Mouse (Mus musculus) splenic B cell, adult 2 months (primary cell): ENCODE measurements at regions not wholly inside any gene's neighbourhood (a gene's known extent, or its start where the extent isn't known, plus 50 kb on each side); places are given as distances from the start of the nearest gene placed in this dataset.

Experiments
- DNase-seq: peaks from one replicate; pipeline ENCODE4 v3.0.0-alpha.2; 2011; ENCODE audit warnings: low read depth, low spot score
- H3K27me3 ChIP-seq: 2 replicates; pipeline ENCODE4 v1.6.1; 2012; ENCODE audit warnings: mild to moderate bottlenecking, low read length, moderate library complexity, mixed read lengths; ENCODE audit not compliant: control insufficient read depth, poor library complexity, insufficient read depth, severe bottlenecking
- H3K36me3 ChIP-seq: 2 replicates; pipeline ENCODE4 v1.6.1; 2012; ENCODE audit warnings: mild to moderate bottlenecking, low read length, moderate library complexity, mixed read lengths; ENCODE audit not compliant: control insufficient read depth, poor library complexity, insufficient read depth, severe bottlenecking

DNA sequence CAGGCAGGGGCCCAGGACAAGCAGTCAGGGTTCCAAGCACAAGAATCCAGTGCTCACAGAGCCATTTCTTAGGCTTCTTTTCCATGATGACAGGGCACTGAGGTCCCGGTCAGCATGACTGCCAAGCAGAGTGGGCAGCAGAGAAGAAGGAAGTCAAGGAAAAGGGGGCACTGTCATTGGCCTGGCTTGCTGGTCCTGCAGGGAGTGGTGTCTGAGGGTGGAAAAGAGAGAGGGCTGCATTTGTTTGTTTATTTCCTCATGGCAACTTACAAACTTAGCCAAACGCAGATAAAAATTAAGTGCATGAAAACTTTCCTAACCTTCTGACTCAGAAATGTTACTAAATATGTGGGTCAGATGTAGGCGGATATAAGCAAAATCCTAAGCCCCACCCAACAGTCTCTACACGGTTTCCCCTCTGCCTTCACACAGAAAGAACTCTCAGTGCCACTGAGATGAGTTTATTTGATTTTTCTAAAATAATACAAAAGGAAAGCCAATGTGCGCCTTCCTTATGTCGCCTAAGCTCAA, 244.5 kb downstream of the Mreg start:
- no peak for DNase-seq
- Histone ChIP-seq H3K36me3 (no peaks in the 10 kb centered on the region), H3K27me3 (no peaks in the 10 kb centered on the region)

DNA sequence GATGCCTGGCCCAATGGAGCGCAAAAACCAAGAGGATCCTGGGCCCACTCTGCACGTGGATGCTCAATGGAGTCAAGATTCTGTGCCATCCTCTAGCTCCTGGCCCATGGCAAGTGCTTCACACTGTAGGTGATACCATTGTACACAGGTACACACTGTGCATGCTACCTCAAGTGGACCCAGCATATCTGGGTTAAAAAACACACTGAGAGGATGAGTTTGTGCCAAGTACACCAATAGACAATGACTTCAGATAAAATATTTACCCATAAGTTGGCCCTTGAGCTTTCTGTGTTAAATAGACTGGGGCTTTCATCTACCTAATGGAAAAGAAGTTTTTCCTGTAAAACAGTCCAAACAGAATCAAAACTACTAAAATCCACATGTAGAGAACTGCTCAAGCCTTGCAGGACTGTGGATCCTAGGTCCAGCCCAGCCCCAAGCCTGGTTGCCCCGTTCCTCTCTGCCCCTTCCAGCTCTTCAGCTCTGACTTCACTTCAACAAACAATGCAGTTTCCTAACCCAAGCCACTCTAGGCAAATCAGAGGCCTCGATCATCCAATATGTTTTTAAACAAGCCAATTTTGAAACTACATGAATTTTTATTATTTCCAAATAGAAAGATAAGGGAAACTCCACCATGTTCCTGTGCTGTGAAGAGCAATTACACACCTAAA, 247.5 kb downstream of the Mreg start:
- no peaks in the 10 kb centered on the region for H3K36me3 ChIP-seq
- DNase-seq: no peak
- no peaks in the 10 kb centered on the region for H3K27me3 ChIP-seq

GRCm38 (mm10) chr1:71956940-71957339, 255.2 kb downstream of the Mreg start:
- Histone ChIP-seq H3K27me3 (no peaks in the 10 kb centered on the region), H3K36me3 (no peaks in the 10 kb centered on the region)
- peak; percentile 43 for DNase-seq

DNA sequence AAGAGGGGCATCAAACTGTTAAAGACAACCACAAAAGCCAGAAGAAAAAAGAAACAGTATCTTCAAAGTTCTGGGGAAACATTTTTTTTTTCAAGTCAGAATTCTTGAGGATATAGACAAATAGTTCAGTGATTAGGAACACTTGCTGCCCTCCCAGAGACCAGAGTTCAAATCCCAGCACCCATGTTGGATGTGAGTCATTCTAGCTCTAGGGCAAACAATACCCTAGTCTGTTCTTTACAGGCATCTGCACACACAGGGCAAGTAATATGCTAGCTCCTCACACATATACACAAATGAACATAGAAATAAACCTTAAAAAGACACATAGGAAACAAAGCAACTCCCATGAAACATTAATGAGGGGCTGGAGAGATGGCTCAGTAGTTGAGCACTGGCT, 256.8 kb downstream of the Mreg start:
- Histone ChIP-seq H3K36me3 (no peaks in the 10 kb centered on the region), H3K27me3 (no peaks in the 10 kb centered on the region)
- DNase-seq: no peak

GRCm38 (mm10) chr1:71953292-71953691, 258.8 kb downstream of the Mreg start:
- no peaks in the 10 kb centered on the region for H3K27me3 ChIP-seq
- DNase-seq: no peak

GRCm38 (mm10) chr1:71949549-71949948, 262.6 kb downstream of the Mreg start:
- Histone ChIP-seq H3K36me3 (no peaks in the 10 kb centered on the region), H3K27me3 (no peaks in the 10 kb centered on the region)
- DNase-seq: no peak

More at GRCm38 (mm10) chr1:71953292-71953691, 258.8 kb downstream of the Mreg start:
- no peaks in the 10 kb centered on the region for H3K36me3 ChIP-seq

DNA sequence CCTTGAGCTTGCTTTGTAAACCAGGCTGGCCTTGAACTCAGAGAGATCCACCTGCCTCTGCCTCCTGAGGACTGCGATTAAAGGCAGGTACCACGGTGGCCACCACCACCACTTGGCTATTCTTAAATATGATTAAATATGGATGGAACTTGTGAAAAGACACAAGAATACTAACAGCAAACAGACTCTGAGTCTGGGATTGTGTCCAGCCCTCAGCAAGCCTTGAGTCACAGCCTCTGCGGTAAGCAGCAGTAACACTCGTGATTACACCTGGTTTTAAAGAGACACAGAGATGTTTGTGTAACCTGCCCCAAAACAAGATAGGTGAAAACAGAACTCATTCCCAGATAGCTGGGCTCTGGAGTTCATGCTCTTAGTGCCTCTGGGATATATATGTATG, 263.4 kb downstream of the Mreg start:
- Histone ChIP-seq H3K27me3 (no peaks in the 10 kb centered on the region), H3K36me3 (no peaks in the 10 kb centered on the region)
- DNase-seq: no peak

GRCm38 (mm10) chr1:71947506-71947905, 264.6 kb downstream of the Mreg start:
- H3K27me3 ChIP-seq: no peaks in the 10 kb centered on the region
- no peaks in the 10 kb centered on the region for H3K36me3 ChIP-seq
- DNase-seq: no peak

DNA sequence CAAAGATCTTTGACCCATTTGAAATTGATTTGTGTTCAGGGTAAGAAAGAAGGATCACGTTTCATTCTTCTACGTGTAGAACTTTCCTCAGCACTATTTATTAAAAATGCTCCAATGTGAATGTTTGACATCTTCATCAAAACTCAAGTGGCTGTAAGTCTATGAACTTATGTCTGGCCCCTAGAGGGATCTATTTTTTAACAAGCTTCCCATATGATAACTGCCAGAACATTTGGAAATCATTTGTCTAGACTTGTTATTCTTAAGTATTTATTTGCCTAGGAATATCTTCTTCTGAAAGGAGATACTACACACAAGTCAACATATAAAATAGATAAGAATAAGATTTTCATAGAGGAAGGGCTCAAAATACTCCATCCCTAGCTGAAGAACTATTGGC, 265.2 kb downstream of the Mreg start:
- no peaks in the 10 kb centered on the region for H3K36me3 ChIP-seq
- no peak for DNase-seq
- no peaks in the 10 kb centered on the region for H3K27me3 ChIP-seq

DNA sequence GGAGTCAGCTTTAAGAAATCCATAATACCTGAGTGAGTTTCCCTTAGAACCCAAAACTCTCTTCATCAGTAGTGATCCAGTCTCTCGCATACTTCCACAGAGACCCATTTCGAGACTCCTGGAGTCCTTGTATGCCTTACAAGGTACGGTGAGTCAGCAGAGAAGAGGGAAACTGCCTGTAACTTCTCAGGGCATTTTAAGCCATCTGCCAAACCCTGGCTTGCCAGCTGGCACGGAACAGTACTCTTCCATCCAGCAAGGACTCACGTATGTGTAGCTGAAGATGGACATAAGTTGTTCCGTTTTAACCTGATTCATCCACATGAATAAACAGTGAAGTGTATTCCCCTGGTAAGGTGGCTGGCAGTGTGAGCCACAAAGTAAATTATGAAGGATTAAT, 267.0 kb downstream of the Mreg start:
- H3K27me3 ChIP-seq: no peaks in the 10 kb centered on the region
- no peaks in the 10 kb centered on the region for H3K36me3 ChIP-seq
- no peak for DNase-seq

DNA sequence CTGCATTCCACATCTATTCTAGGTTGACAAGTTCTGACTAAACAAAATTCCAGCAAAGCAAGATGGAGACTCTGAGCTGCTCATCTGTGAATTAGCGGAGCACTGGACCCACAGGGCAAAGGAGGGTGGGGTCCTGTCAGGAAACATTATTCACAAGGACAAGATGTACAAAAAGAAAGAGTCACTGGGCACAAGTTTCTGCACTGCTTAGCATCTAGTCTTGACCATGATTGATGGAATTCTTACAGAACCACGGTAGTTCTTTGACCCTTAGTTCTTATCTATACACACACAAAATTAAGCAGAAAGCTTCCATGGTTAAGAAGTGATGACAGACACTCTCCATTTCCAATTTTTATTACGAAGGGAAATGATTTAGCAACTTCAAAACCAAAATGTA, 267.6 kb downstream of the Mreg start:
- H3K36me3 ChIP-seq: no peaks in the 10 kb centered on the region
- no peaks in the 10 kb centered on the region for H3K27me3 ChIP-seq
- DNase-seq: no peak

GRCm38 (mm10) chr1:71942145-71942544, 270.0 kb downstream of the Mreg start:
- H3K27me3 ChIP-seq: no peaks in the 10 kb centered on the region
- no peaks in the 10 kb centered on the region for H3K36me3 ChIP-seq
- DNase-seq: no peak

GRCm38 (mm10) chr1:71941688-71942087, 270.4 kb downstream of the Mreg start:
- no peak for DNase-seq
- H3K27me3 ChIP-seq: no peaks in the 10 kb centered on the region
- no peaks in the 10 kb centered on the region for H3K36me3 ChIP-seq

GRCm38 (mm10) chr1:71940900-71941299, 271.2 kb downstream of the Mreg start:
- Histone ChIP-seq H3K36me3 (no peaks in the 10 kb centered on the region), H3K27me3 (no peaks in the 10 kb centered on the region)
- no peak for DNase-seq

GRCm38 (mm10) chr1:71938323-71939007, 273.6 kb downstream of the Mreg start:
- Histone ChIP-seq H3K36me3 (no peaks in the 10 kb centered on the region), H3K27me3 (no peaks in the 10 kb centered on the region)
- peak; percentile 7 for DNase-seq
